Comparison of ENCODE assay signal across 25 mouse cellular contexts in the genomic region with DNA sequence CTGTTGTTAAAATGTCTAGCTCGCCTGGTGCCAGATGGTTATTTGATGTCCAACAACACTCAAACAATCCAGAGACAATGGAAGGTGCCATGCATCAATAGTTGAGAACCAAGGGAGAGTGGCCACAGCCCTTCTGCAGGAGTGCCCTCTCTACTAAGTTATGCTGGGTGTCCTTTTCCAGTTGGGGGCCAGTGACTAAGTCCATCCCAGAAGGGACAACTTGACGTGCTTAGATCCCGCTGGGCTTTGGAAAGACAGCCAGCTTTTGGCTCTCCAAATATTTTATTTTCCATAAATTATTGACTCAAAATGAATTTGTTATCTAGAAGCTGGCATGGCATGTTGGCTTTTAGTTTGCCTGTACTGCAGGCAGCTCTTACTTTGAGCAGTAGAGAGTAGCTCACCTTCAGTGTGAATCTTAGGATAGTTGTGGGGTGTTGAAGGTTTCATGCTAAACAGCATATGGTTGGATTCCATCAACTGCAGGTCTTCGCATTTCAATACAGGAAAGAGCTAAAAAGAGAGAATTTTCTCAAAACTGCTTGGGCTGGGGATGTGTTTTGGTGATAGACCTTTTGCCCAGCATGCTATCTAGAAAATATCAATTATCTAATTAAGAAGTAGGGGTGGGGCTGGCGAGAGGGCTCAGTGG.
"Had no signal": no experiment of that assay in that cellular context is flagged by ENCODE, and none has a peak within 500 bp of the region (broad histone marks: within the 10 kb centered on the region; RNA-seq: fewer than 3 reads in every experiment).

No protein-coding gene starts in this region.

- H3K27ac ChIP-seq: gastrocnemius, adult 2 months; heart, adult 2 months; heart, embryonic 10.5 days; hindbrain, embryonic 10.5 days; hindbrain, embryonic 13.5 days; hindbrain, embryonic 15.5 days; hindbrain, postnatal 0 days; kidney, postnatal 0 days; limb, embryonic 13.5 days; limb, embryonic 15.5 days; liver, embryonic 12.5 days; liver, embryonic 14.5 days had no signal

- DNase-seq: gastrocnemius, adult 2 months; gastrocnemius, postnatal 10 days; gastrocnemius, postnatal 25 days; heart, adult 2 months; heart, postnatal 10 days; heart, postnatal 4 days; kidney, adult 11 months; kidney, adult 8-10 months; kidney, postnatal 14 days; kidney, postnatal 36 days; layer of hippocampus, adult 9-11 months; layer of hippocampus, postnatal 36 days; left cerebral cortex, postnatal 4 days had no signal

- H3K9ac ChIP-seq: heart, embryonic 12.5 days; hindbrain, embryonic 13.5 days; hindbrain, embryonic 15.5 days; limb, embryonic 13.5 days; limb, embryonic 15.5 days; liver, embryonic 12.5 days; liver, embryonic 14.5 days had no signal

- H3K27me3 ChIP-seq: heart, embryonic 12.5 days; hindbrain, embryonic 13.5 days; hindbrain, embryonic 15.5 days; limb, embryonic 13.5 days; limb, embryonic 15.5 days; liver, embryonic 12.5 days had no signal

- H3K36me3 ChIP-seq: heart, embryonic 10.5 days; heart, embryonic 12.5 days; hindbrain, embryonic 10.5 days; hindbrain, embryonic 13.5 days; hindbrain, embryonic 15.5 days; limb, embryonic 13.5 days; limb, embryonic 15.5 days; liver, embryonic 12.5 days had no signal

- H3K9me3 ChIP-seq: heart, embryonic 10.5 days; heart, embryonic 12.5 days; hindbrain, embryonic 10.5 days; hindbrain, embryonic 13.5 days; hindbrain, embryonic 15.5 days; limb, embryonic 13.5 days; limb, embryonic 15.5 days; liver, embryonic 12.5 days had no signal

- H3K4me3 ChIP-seq: gastrocnemius, adult 2 months; heart, adult 2 months; heart, embryonic 10.5 days; heart, embryonic 12.5 days; hindbrain, embryonic 10.5 days; hindbrain, embryonic 13.5 days; hindbrain, embryonic 15.5 days; limb, embryonic 13.5 days; limb, embryonic 15.5 days; liver, embryonic 12.5 days had no signal

- H3K4me1 ChIP-seq: heart, embryonic 10.5 days; hindbrain, embryonic 13.5 days; hindbrain, embryonic 15.5 days; limb, embryonic 13.5 days; limb, embryonic 15.5 days; liver, embryonic 12.5 days had no signal

- ATAC-seq: hindbrain, postnatal 0 days; intestine, embryonic 16.5 days; liver, embryonic 12.5 days had no signal

- H3K4me2 ChIP-seq: heart, embryonic 12.5 days; hindbrain, embryonic 13.5 days; hindbrain, embryonic 15.5 days; limb, embryonic 13.5 days; limb, embryonic 15.5 days; liver, embryonic 12.5 days had no signal
